Mouse (Mus musculus): ENCODE results near the gene Washc4. TPM values are rescaled to one million over a fixed set of nuclear protein-coding genes. Genes with fewer than 3 reads are reported as not detected.
A peak's percentile ranks its signal among the peaks of the same experiment; 100 is the strongest.
"Not testable (repeated sequence)": the region's sequence is repeated elsewhere in the genome, so short reads cannot be mapped to it uniquely, and the experiment has no call there.

Gene Washc4
- polyA plus RNA-seq (2012; rRNA removed) = 2.4 and 3.9 TPM in 2 replicates

- Histone ChIP-seq H3K4me1 (ENCODE audit: control insufficient read depth, insufficient read depth, low read length) (no peaks in the 10 kb centered on the region; the same call in 1 of the 2 replicates), H3K4me3 (replicated peaks; ENCODE audit: extremely low read depth, low read depth, low read length) (peak within 1 kb of the TSS; percentile 92)
- DNase-seq = peak; percentile 93
- 2% methylated on average over 49 of the region's 49 CpGs for WGBS
- peak; percentile 92 for TF ChIP-seq POLR2A (IDR thresholded peaks at IDR 0.05; ENCODE audit: borderline replicate concordance, extremely low read depth, low read depth, low read length)
- no peak for TF ChIP-seq CTCF (IDR thresholded peaks at IDR 0.05; ENCODE audit: insufficient read depth, low read length)
These were observed at the start of gene Washc4 for GRCm38 (mm10) chr10:83543439-83544102. Gene Washc4 (plus strand): TSS chr10:83543752.

- H3K4me3 ChIP-seq (replicated peaks; ENCODE audit: extremely low read depth, low read depth, low read length) = no peak overlapping the region
- no peaks in the 10 kb centered on the region for H3K4me1 ChIP-seq (ENCODE audit: control insufficient read depth, insufficient read depth, low read length)
- 86% methylated on average over 13 of the region's 13 CpGs for WGBS
- no peak for TF ChIP-seq CTCF (IDR thresholded peaks at IDR 0.05; ENCODE audit: insufficient read depth, low read length)
- TF ChIP-seq POLR2A (IDR thresholded peaks at IDR 0.05; ENCODE audit: borderline replicate concordance, extremely low read depth, low read depth, low read length) = no peak
- no peak for DNase-seq
These were observed 46.2 kb upstream of the Washc4 start for GRCm38 (mm10) chr10:83497321-83497720.

- WGBS = 60% methylated on average over 8 of the region's 8 CpGs
- no peaks in the 10 kb centered on the region for H3K4me1 ChIP-seq (ENCODE audit: control insufficient read depth, insufficient read depth, low read length)
- H3K4me3 ChIP-seq (replicated peaks; ENCODE audit: extremely low read depth, low read depth, low read length) = no peak overlapping the region
- peak; percentile 23; the same call in 1 of the 2 replicates for TF ChIP-seq CTCF (IDR thresholded peaks at IDR 0.05; ENCODE audit: insufficient read depth, low read length)
- no peak for TF ChIP-seq POLR2A (IDR thresholded peaks at IDR 0.05; ENCODE audit: borderline replicate concordance, extremely low read depth, low read depth, low read length)
- peak; percentile 13 for DNase-seq
These were observed 34.4 kb upstream of the Washc4 start for GRCm38 (mm10) chr10:83508962-83509660.

- no peaks in the 10 kb centered on the region for H3K4me1 ChIP-seq (ENCODE audit: control insufficient read depth, insufficient read depth, low read length)
- no peak overlapping the region for H3K4me3 ChIP-seq (replicated peaks; ENCODE audit: extremely low read depth, low read depth, low read length)
- DNase-seq = no peak
- TF ChIP-seq CTCF (IDR thresholded peaks at IDR 0.05; ENCODE audit: insufficient read depth, low read length) = no peak
- TF ChIP-seq POLR2A (IDR thresholded peaks at IDR 0.05; ENCODE audit: borderline replicate concordance, extremely low read depth, low read depth, low read length) = no peak
- WGBS = 72% methylated on average over 5 of the region's 5 CpGs
These were observed 32.2 kb upstream of the Washc4 start for GRCm38 (mm10) chr10:83511304-83511703.

- DNase-seq = no peak
- no peaks in the 10 kb centered on the region for H3K4me1 ChIP-seq (ENCODE audit: control insufficient read depth, insufficient read depth, low read length)
- TF ChIP-seq CTCF (IDR thresholded peaks at IDR 0.05; ENCODE audit: insufficient read depth, low read length) (no peak), POLR2A (IDR thresholded peaks at IDR 0.05; ENCODE audit: borderline replicate concordance, extremely low read depth, low read depth, low read length) (no peak)
- WGBS = 84% methylated on average over 8 of the region's 8 CpGs
- H3K4me3 ChIP-seq (replicated peaks; ENCODE audit: extremely low read depth, low read depth, low read length) = no peak overlapping the region
These were observed 29.8 kb upstream of the Washc4 start for GRCm38 (mm10) chr10:83513736-83514135.

- H3K4me1 ChIP-seq (ENCODE audit: control insufficient read depth, insufficient read depth, low read length) = no peaks in the 10 kb centered on the region
- DNase-seq = no peak
- TF ChIP-seq POLR2A (IDR thresholded peaks at IDR 0.05; ENCODE audit: borderline replicate concordance, extremely low read depth, low read depth, low read length) = no peak
- no peak for TF ChIP-seq CTCF (IDR thresholded peaks at IDR 0.05; ENCODE audit: insufficient read depth, low read length)
- H3K4me3 ChIP-seq (replicated peaks; ENCODE audit: extremely low read depth, low read depth, low read length) = no peak overlapping the region
- WGBS = 82% methylated on average over 4 of the region's 4 CpGs
These were observed 22.6 kb upstream of the Washc4 start for GRCm38 (mm10) chr10:83520990-83521389.

- not testable (repeated sequence) for H3K4me3 ChIP-seq (replicated peaks; ENCODE audit: extremely low read depth, low read depth, low read length); DNase-seq; H3K4me1 ChIP-seq (ENCODE audit: control insufficient read depth, insufficient read depth, low read length)
These were observed 19.3 kb upstream of the Washc4 start for GRCm38 (mm10) chr10:83524238-83524637.

- peaks cover 7% of the 10 kb centered on the region for H3K4me1 ChIP-seq (ENCODE audit: control insufficient read depth, insufficient read depth, low read length)
- no peak for DNase-seq
- 81% methylated on average over 6 of the region's 6 CpGs for WGBS
- H3K4me3 ChIP-seq (replicated peaks; ENCODE audit: extremely low read depth, low read depth, low read length) = no peak overlapping the region
- TF ChIP-seq POLR2A (IDR thresholded peaks at IDR 0.05; ENCODE audit: borderline replicate concordance, extremely low read depth, low read depth, low read length) = no peak
These were observed 13.1 kb upstream of the Washc4 start for GRCm38 (mm10) chr10:83530384-83530967.

GRCm38 (mm10) chr10:83533258-83533909 lies 10.2 kb upstream of the Washc4 start:
- H3K4me3 ChIP-seq (replicated peaks; ENCODE audit: extremely low read depth, low read depth, low read length) = peak overlapping the region; percentile 31
- peak; percentile 51 for DNase-seq
- no peak for TF ChIP-seq CTCF (IDR thresholded peaks at IDR 0.05; ENCODE audit: insufficient read depth, low read length)
- TF ChIP-seq POLR2A (IDR thresholded peaks at IDR 0.05; ENCODE audit: borderline replicate concordance, extremely low read depth, low read depth, low read length) = no peak
- WGBS = 3% methylated on average over 27 of the region's 27 CpGs
- H3K4me1 ChIP-seq (ENCODE audit: control insufficient read depth, insufficient read depth, low read length) = peaks cover 7% of the 10 kb centered on the region

Measured in lung, adult 2 months (tissue).